Mouse (Mus musculus) stomach, postnatal 0 days (tissue): Measurements from ENCODE around the gene Eif4g3.

Source experiments
- CTCF ChIP-seq: IDR thresholded peaks from 2 replicates; pipeline ENCODE4 v1.5.1; 2016; ENCODE audit warnings: antibody characterized with exemption, low read depth, mild to moderate bottlenecking, moderate library complexity
- EP300 ChIP-seq: optimal IDR thresholded peaks from 2 replicates; pipeline ENCODE3; 2016; ENCODE audit warnings: antibody characterized with exemption

DNA sequence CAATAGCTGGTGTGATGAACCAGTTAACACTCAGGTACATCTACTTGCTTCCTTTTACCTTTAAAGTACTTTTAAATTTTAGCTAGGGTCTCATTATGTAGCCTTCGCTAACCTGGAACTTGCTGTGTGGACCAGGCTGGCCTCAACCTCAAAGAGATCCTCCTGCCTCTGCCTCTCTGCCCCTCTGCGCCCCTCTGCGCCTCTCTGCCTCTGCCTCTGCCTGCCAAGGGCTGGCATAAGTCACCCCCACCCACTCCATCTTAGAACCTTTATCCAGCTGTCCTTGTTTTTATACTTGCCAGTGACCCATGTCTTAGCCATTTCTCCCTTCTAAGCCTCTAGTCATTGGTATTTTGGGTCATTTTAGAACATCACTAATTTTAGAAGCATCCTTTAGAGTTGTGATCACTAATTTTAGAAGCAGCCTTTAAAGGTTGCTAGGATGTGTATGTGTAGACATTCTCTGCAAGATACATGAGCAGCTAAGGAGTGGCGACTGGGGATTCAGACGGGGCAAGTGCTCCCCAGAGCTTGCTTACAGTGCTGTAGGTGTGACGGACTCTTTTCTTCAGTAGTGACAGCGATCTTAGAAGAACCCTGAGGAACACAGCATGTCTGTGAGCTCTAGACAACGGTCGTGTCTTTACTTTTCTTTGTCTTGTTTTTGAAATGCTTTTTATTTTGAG, 42.8 kb downstream of the Eif4g3 start:
- no peak for TF ChIP-seq CTCF
- TF ChIP-seq EP300 = no peak
